ENCODE assay signal across 9 mouse cellular contexts in the genomic region with DNA sequence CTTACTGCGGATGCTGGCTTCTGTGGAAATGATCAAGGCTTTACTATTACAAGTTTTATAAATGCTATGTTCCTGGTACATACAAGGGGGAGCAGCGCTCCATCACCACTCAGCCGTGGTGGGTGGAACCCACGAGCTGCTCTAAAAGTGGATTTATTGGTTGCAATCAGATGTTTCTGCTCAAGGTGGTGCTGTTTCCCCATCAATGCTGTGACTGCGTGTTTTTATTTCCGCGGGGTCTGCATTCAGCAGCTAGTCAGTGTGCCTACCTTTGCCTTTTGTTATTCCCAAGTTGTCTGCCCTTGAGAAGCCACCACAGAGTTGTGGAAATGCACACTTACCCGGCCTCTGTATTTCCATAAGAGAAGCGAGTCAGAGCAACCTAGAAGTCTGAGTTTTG.
DNase-seq lines count a peak whose midpoint lies in the region; ATAC-seq and TF ChIP-seq lines count a peak whose summit lies in the region.
"Had no signal": no experiment of that assay in that cellular context is flagged by ENCODE, and none has a peak within 500 bp of the region (broad histone marks: within the 10 kb centered on the region; RNA-seq: fewer than 3 reads in every experiment).

No protein-coding gene starts in this region.

- no peaks in the 10 kb centered on the region for H3K36me3 ChIP-seq in forebrain, embryonic 10.5 days (replicated peaks)
- H3K36me3 ChIP-seq in hindbrain, embryonic 13.5 days = no peaks in the 10 kb centered on the region
- no peaks in the 10 kb centered on the region for H3K36me3 ChIP-seq in stomach, postnatal 0 days (ENCODE audit: control insufficient read depth, insufficient read depth, low read length)

- peak; percentile 60 for DNase-seq in adrenal gland, postnatal 10 days
- no peak for DNase-seq in adrenal gland, adult 8-10 months
- DNase-seq in T-cell, adult 2 months (ENCODE audit: low spot score) = peak; percentile 12
- DNase-seq in forebrain, embryonic 10.5 days (ENCODE audit: extremely low spot score, low spot score) = peak; percentile 65
- DNase-seq in layer of hippocampus, postnatal 25 days (ENCODE audit: extremely low spot score in 1 of 2, low spot score in 1 of 2) = peak; percentile 54 to 64
- DNase-seq in mesoderm, embryonic 11.5 days (ENCODE audit: low read depth, low spot score) = peak; percentile 62
- peak; percentile 42 for DNase-seq in stomach, postnatal 0 days (ENCODE audit: low spot score)

- H3K27me3 ChIP-seq in forebrain, embryonic 10.5 days (ENCODE audit: poor library complexity, severe bottlenecking) = no peaks in the 10 kb centered on the region
- no peaks in the 10 kb centered on the region for H3K27me3 ChIP-seq in hindbrain, embryonic 13.5 days
- H3K27me3 ChIP-seq in stomach, postnatal 0 days (ENCODE audit: control insufficient read depth, insufficient read depth, low read length) = no peaks in the 10 kb centered on the region

- WGBS in forebrain, embryonic 10.5 days = 36% methylated on average over 9 of the region's 9 CpGs
- WGBS in hindbrain, embryonic 13.5 days = 28% methylated on average over 9 of the region's 9 CpGs
- WGBS in stomach, postnatal 0 days = 25% methylated on average over 9 of the region's 9 CpGs

- H3K9ac ChIP-seq in hindbrain, embryonic 13.5 days = no peak overlapping the region
- H3K9ac ChIP-seq in stomach, postnatal 0 days (ENCODE audit: low read length) = no peak overlapping the region; the same call in 1 of the 2 replicates

- H3K4me3 ChIP-seq in forebrain, embryonic 10.5 days = no peak overlapping the region
- H3K4me3 ChIP-seq in hindbrain, embryonic 13.5 days = no peak overlapping the region
- H3K4me3 ChIP-seq in stomach, postnatal 0 days (ENCODE audit: low read depth, low read length) = no peak overlapping the region

- H3K4me1 ChIP-seq in forebrain, embryonic 10.5 days = peaks cover 55% of the 10 kb centered on the region
- H3K4me1 ChIP-seq in hindbrain, embryonic 13.5 days (replicated peaks) = peaks cover 43% of the 10 kb centered on the region
- no peaks in the 10 kb centered on the region for H3K4me1 ChIP-seq in stomach, postnatal 0 days (replicated peaks; ENCODE audit: control insufficient read depth, insufficient read depth)

- ATAC-seq in hindbrain, embryonic 13.5 days (ENCODE audit: low FRiP score) = peak; percentile 57; the same call in 1 of the 2 replicates
- ATAC-seq in stomach, postnatal 0 days (ENCODE audit: low FRiP score, low TSS enrichment) = 0 out of 2 replicates have a peak, but pooled peaks have one; percentile 54

- H3K27ac ChIP-seq in forebrain, embryonic 10.5 days = 0 out of 2 replicates have a peak overlapping the region, but pooled peaks have one; percentile 48
- no peak overlapping the region for H3K27ac ChIP-seq in hindbrain, embryonic 13.5 days
- H3K27ac ChIP-seq in stomach, postnatal 0 days (replicated peaks) = no peak overlapping the region

- TF ChIP-seq CTCF in stomach, postnatal 0 days (IDR thresholded peaks at IDR 0.05; ENCODE audit: low read depth) = peak; percentile 86

- no peaks in the 10 kb centered on the region for H3K9me3 ChIP-seq in forebrain, embryonic 10.5 days
- no peaks in the 10 kb centered on the region for H3K9me3 ChIP-seq in hindbrain, embryonic 13.5 days
- H3K9me3 ChIP-seq in stomach, postnatal 0 days (ENCODE audit: control insufficient read depth, low read length) = no peaks in the 10 kb centered on the region
- H3K9me3 ChIP-seq: G1E had no signal

- no peak for TF ChIP-seq EP300 in stomach, postnatal 0 days (optimal IDR thresholded peaks at IDR 0.05)

- no peak overlapping the region for H3K4me2 ChIP-seq in hindbrain, embryonic 13.5 days
- no peak overlapping the region for H3K4me2 ChIP-seq in stomach, postnatal 0 days (replicated peaks; ENCODE audit: low read depth)
